Mouse (Mus musculus) T-cell, adult 2 months (primary cell): ENCODE results near the gene Gfy.
A peak's percentile ranks its signal among the peaks of the same experiment; 100 is the strongest.
"Not testable (repeated sequence)": the region's sequence is repeated elsewhere in the genome, so short reads cannot be mapped to it uniquely, and the experiment has no call there.

ENCODE experiments used
- DNase-seq: peaks from one replicate; pipeline ENCODE4 v3.0.0; 2022; ENCODE audit warnings: low spot score

Gfy gene

GRCm38 (mm10) chr7:45166950-45167401, 12.4 kb downstream of the Gfy start:
- DNase-seq, result no peak

DNA sequence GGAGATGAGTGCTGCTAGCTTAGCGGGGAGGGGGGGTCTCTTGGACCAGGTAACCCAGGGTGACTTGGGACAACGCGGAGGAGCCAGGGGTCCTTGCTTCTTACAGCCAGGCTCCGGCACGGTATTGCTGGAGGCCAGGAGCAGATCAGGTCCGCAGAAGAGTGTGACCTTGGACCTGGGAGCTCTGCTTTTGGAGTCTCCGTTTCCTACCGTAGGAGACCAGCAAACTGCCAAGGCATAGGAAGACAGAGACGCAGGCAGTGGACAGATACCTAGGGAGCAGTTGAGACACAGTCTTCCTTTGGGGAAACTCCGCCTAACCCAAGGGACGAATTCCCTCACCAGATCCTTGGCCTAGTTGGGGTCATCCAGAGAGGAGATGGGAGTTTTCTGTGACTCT, 13.7 kb downstream of the Gfy start:
- DNase-seq, result no peak

DNA sequence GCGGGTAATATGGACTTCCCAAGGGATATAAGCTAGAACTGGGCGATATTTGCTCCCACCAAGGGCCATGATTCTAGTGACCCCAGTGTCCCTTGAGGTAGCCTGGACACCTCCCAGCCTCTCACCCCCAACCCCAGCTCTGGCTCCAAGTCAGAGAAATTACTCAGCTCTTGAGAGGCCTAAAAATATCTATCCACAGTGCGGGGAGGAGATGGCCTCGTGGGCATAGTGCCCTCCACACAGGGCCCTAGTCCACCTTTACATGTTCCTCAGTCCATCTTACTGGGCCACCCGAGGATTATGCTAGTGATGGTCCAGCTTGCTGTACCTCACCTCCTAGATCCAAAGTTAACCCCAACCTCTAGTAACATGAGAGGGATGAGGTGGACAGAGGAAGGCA, 14.5 kb downstream of the Gfy start:
- DNase-seq, result no peak

DNA sequence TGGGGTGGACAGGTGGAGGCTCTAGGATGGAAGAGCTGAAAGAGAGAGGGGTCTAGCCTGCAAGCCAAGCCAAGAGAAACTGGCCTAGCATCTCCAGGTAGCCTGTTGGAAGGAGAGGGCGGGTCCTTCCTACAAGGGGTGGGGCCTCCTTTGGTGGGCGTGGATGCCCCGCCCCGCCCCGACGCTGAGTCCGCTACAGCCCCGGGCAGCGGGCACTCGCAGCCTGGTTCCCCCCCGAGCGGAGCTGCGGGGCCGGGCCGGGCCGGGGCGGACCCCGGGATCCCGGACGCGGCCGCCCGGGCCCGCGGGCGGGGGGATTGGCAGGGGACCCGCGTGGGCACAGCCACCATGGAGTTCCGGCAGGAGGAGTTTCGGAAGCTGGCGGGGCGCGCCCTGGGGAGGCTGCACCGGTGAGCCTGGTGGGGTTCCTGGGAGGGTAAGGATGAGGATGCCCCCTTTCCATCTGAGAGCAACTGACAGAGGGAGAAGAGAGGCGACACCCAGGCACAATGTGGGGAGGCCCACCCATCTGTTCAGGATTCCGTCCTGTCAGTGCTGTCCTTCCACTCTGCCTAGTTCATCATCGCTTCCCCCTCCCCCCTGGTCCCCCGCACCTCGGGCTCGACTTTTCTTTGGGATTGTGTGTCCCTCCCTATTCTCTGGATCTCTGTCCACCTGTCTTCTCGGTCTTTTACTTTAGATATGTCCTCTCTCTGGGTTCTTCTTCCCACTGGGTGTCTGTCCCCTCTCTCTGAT, 15.5 kb downstream of the Gfy start, which contains the start of gene Slc17a7:
TSS of gene Slc17a7 (plus strand) at position 215 of the 756 bp plus-strand sequence.
- no peak for DNase-seq

DNA sequence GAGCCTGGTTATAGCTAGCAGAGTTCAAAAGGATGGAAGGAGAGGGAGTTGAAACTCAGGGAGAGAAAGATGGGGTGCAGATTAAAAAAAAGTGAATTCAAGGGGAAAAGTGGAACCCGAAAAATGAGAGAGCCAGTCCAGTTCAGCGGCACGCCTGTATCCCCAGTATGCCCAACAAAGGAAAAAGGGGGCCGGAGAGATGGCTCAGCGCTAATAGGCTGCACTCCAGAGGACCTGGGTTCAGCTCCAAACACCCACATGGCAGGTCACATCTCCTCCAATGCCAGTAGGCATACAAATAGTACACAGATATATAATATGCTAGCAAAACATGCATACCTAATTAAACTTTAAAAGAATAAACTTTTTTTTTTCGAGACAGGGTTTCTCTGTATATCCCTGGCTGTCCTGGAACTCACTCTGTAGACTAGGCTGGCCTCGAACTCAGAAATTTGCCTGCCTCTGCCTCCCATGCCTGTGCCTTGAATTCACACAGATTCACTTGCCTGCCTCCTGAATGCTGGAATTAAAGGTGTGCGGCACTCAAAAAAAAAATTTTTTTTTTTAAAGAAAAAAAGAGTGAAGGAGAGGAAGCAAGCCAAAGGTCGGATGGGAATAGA, 16.3 kb downstream of the Gfy start:
- no peak for DNase-seq

DNA sequence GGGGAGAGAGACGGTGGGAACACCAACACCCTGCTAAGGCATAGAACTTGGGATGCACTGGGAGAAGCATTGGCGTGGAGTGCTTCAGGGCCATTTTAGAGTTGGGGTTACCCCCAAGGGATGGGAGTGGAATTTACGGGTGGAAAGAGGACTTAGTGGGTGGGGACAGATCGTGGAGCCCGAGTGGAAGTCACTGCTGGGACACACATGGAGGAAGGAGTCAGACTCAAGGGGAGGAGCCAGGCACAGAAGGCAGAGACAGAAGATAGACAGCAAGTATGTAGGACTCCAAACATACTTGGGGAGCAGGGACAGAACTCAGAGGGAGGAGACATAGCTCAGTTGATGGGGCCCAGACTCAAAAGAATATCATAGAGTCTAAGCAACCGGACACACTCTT, 16.8 kb downstream of the Gfy start:
- no peak for DNase-seq

DNA sequence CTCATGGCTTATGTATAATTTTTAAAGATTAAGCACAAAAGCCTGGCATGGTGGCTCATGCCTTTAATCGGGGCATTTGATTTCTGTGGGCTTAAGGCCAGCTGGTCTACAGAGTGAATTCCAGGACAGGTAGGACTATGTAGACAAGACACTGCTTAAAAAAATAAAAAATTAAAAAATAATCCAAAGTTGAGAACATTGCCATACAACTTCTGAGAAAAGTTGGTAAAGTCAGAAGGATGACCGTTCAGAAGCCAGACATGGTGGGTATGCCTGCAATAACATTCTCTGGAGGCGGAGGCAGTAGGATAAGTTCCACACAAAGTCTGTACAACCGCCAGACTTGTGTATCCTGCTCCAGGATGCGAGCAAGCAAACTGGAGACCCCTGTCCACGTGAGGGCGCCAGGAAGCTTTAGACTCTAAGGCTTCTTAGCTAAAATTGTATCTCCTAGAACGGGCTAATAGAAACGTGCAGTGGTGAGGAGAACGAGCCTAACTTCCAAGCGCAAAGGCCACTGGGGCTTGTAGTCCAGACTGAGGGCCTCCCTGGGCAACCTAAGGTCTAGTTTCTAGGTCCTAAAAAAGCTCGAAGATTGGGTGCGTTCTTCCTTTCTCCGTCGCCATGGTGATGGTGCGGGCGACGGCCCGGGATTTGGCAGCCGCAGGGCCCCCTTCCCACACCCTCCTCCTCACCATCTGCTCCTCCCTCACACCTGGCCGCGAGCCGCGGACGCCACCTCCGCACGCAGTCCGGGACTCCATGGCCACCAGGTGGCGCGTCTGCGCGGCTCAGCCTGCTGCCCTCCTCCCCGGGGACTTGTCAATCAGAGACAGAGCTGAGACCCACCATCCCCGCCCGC, 17.5 kb downstream of the Gfy start:
- peak; percentile 87 for DNase-seq

DNA sequence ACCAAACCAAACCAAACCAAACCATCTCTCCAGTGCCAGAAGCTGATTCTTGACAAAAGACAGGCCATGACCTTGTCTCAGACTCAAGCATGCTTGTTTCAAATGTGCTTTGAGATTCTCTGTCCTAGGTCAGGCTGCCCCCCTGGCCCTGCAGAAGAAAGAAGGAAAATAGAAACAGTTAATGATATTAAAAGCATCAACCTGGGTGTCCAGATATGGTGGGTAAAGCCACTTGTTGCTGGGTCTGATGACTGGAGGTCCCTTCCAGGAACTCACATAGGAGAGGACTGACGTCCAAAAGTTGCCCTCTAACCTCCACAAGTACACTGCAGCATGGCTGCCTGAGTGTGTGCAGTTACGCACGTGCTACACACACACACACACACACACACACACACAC, 18.5 kb downstream of the Gfy start:
- DNase-seq, result no peak

DNA sequence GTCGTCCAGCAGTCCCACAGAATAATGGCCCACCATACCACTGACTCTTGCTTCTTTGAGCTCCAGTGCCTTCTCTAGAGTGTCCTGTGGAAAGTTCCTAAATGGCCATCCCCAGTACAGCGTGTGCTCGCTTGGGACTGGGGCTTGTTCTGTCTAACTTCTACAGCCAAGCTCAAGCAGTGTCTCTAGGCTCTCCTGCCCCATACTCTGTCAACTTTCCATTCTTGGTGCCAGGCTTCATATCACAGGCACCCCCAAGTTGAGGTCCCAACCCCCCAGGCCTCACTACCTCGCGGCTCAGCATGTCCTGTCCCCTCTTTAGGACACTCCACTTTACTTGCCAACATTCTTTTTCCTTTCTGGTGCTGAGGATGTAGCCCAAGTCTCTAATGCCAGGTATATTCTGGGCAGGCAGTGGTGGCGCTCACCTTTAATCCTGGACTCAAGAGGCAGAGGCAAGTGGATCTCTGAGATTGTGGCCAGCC, 19.0 kb downstream of the Gfy start:
- no peak for DNase-seq

GRCm38 (mm10) chr7:45158991-45159390, 20.4 kb downstream of the Gfy start:
- no peak for DNase-seq

GRCm38 (mm10) chr7:45157459-45157858, 21.9 kb downstream of the Gfy start:
- no peak for DNase-seq

DNA sequence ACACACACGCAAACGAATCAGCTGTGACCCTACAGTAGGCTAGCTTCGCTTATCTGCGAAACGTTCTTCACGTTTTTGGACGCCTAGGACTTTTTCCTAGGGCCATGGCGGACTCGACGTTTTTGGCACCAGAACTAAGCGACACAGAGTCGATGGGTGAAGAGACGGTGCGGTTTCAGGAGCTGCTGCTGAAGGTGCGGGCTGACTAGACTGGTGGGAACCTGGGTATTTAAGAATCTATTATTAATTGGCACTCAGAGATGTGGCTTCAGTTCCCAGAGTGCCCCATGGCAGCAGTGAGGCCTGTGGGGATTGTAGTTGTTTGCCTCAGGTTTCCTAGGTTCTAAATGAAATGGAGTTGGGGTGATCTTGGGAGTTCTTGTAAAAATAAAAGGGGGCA, 23.2 kb downstream of the Gfy start:
- DNase-seq, result no peak

- no peak for DNase-seq
Measured at GRCm38 (mm10) chr7:45155590-45155989, 23.8 kb downstream of the Gfy start.

DNA sequence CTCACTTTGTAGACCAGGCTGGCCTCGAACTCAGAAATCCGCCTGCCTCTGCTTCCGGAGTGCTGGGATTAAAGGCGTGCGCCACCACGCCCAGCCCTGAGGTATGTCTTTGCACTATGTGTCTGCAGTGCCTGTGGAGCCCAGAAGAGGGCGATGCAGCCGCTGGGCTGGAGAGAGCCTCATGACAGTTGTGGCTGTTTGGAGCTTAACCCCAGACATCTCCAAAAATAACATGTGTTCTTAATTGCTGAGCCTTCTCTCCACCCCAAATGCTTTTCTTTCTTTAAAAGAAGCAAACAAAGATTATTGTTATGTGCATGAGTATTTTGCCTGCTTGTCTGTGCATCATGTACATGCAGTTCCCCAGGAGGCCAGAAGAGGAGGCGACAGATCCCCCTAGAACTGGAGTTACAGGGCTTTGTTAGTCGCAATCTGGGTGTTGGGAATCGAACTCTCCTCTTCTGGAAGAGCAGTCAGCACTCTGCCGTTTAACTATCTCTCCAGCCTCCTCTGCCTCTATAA, 24.3 kb downstream of the Gfy start:
- peak; percentile 63 for DNase-seq

DNA sequence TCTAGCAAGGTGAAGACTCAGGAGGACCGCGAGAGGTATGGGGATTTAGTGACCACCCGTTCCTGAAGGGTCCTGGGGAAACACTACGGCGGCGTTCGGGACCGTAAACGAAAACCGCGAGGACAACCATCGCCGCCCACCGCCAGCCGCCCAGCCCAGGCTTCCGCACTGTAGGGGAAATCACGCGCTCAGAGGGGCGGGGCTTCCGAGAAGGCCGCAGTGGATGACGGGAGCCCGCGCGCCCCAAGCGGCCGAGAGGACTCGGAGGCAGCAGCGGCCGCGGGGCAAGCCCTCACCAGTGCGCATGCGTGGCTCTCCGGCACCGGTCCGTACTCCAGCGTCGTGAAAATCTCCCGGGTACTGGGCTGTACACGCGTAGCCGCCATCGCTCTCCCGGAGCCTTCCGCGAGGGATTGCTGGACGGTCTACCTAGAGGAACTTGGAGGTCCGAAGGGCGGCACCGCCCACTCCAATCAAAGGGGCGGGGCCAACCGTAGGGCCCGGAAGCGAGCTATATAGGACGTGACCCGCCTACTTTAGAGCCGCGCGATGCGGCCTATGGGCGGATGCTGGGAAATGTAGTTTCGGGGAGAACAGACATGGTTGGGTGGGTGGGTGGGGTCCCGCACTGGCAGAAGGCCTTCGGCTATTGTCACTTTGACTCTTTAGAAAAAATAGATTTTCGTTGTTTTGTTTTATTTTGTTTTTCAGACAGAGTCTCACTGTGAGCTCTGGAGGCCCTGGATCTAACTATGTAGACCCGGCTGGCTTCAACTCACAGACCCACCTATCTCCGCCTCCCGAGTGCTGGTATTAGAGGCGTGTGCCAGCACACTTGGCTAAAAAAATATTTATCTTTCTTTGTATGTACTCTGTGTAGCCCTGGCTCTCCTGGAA, 25.0 kb downstream of the Gfy start, which contains the start of the genes Pih1d1 and Aldh16a1:
TSS of gene Pih1d1 (plus strand) at position 208 of the 897 bp plus-strand sequence.
TSS of gene Aldh16a1 (minus strand) at position 489 of the 897 bp plus-strand sequence.
- DNase-seq, result peak; percentile 97

DNA sequence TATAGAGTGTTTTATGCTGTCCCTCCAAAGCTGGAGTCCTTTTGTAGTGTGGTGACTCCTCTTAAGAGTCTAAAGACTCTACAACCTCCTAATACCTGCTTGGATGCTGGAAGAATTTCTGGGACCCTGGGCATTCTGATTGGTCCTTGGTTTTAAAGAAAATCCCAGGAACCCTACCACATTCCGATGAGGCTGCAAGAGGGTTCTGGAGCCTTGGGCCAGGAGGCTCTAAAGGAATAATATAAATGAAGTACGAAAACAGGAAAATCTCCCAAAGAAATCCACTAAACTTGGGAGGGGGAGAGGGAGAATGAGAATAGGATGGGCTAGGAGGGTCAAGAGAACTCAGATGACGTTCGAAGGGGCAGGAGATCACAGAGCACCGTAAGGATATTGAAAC, 25.8 kb downstream of the Gfy start:
- no peak for DNase-seq

DNA sequence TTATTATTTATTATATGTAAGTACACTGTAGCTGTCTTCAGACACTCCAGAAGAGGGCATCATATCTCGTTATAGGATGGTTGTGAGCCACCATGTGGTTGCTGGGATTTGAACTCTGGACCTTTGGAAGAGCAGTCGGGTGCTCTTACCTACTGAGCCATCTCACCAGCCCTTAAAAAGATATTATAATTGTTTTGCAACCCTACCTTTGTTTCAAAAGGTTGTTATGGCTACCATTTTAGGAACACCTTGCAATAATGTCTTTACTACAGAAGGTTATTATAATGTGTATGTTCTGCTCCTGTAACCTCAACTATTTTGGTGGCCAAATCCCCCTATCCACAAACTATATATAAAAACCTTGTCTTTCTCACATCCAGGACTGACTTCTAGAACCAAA, 26.3 kb downstream of the Gfy start:
- not testable (repeated sequence) for DNase-seq

- no peak for DNase-seq
Measured at GRCm38 (mm10) chr7:45151303-45151702, 28.1 kb downstream of the Gfy start.

GRCm38 (mm10) chr7:45150321-45150720, 29.0 kb downstream of the Gfy start:
- no peak for DNase-seq

GRCm38 (mm10) chr7:45149545-45149944, 29.8 kb downstream of the Gfy start:
- DNase-seq, result no peak

GRCm38 (mm10) chr7:45148534-45149098, 30.8 kb downstream of the Gfy start:
- DNase-seq, result no peak
